In genomic region chr11:98027785-98028184, GRCm38 (mm10) we compare ENCODE assay signal across 8 mouse cellular contexts. TPM values are rescaled to one million over a fixed set of nuclear protein-coding genes. Genes with fewer than 3 reads are reported as not detected.
DNase-seq lines count a peak whose midpoint lies in the region; ATAC-seq lines count a peak whose summit lies in the region.

No protein-coding gene starts in this region.

- H3K9ac ChIP-seq in kidney, embryonic 15.5 days = peak overlapping the region; percentile 98
- H3K9ac ChIP-seq in hindbrain, embryonic 16.5 days (ENCODE audit: low read depth, low read length) = peak overlapping the region; percentile 99
- peak overlapping the region; percentile 98 for H3K9ac ChIP-seq in midbrain, embryonic 16.5 days (ENCODE audit: low read depth, low read length)

- peaks cover 27% of the 10 kb centered on the region for H3K4me1 ChIP-seq in kidney, embryonic 15.5 days
- H3K4me1 ChIP-seq in embryonic facial prominence, embryonic 10.5 days = peaks cover 29% of the 10 kb centered on the region
- peaks cover 23% of the 10 kb centered on the region for H3K4me1 ChIP-seq in hindbrain, embryonic 16.5 days (ENCODE audit: control insufficient read depth, insufficient read depth, low read depth, low read length)
- H3K4me1 ChIP-seq in midbrain, embryonic 16.5 days (ENCODE audit: control insufficient read depth, insufficient read depth, low read length) = peaks cover 26% of the 10 kb centered on the region

- peaks cover 37% of the 10 kb centered on the region for H3K36me3 ChIP-seq in kidney, embryonic 15.5 days
- H3K36me3 ChIP-seq in embryonic facial prominence, embryonic 10.5 days (replicated peaks) = peaks cover 46% of the 10 kb centered on the region
- H3K36me3 ChIP-seq in hindbrain, embryonic 16.5 days (ENCODE audit: control insufficient read depth, insufficient read depth, low read length) = peaks cover 25% of the 10 kb centered on the region
- H3K36me3 ChIP-seq in midbrain, embryonic 16.5 days (ENCODE audit: control insufficient read depth, insufficient read depth, low read length) = peaks cover 23% of the 10 kb centered on the region

- no peak for DNase-seq in kidney, postnatal 10 days
- DNase-seq in embryonic facial prominence, embryonic 10.5 days (ENCODE audit: low spot score) = no peak
- DNase-seq in layer of hippocampus, adult 8-10 months (ENCODE audit: low spot score in 2 of 2) = no peak
- no peak for DNase-seq in left cerebral cortex, adult 9 months (ENCODE audit: low spot score in 2 of 2)

- no peak for ATAC-seq in kidney, embryonic 15.5 days (replicated peaks; ENCODE audit: low FRiP score)
- no peak for ATAC-seq in hindbrain, embryonic 16.5 days
- ATAC-seq in midbrain, embryonic 16.5 days = no peak
- no peak for ATAC-seq in megakaryocyte-erythroid progenitor cell, adult 5-6 weeks (replicated peaks; ENCODE audit: low FRiP score, low TSS enrichment, poor library complexity, severe bottlenecking)

- H3K9me3 ChIP-seq in kidney, embryonic 15.5 days (replicated peaks) = no peaks in the 10 kb centered on the region
- H3K9me3 ChIP-seq in embryonic facial prominence, embryonic 10.5 days = no peaks in the 10 kb centered on the region
- no peaks in the 10 kb centered on the region for H3K9me3 ChIP-seq in hindbrain, embryonic 16.5 days (ENCODE audit: control insufficient read depth, low read length)
- no peaks in the 10 kb centered on the region for H3K9me3 ChIP-seq in midbrain, embryonic 16.5 days (replicated peaks; ENCODE audit: control insufficient read depth, low read length, poor library complexity, severe bottlenecking)

- no peaks in the 10 kb centered on the region for H3K27me3 ChIP-seq in kidney, embryonic 15.5 days
- H3K27me3 ChIP-seq in embryonic facial prominence, embryonic 10.5 days (replicated peaks; ENCODE audit: low read depth, poor library complexity, severe bottlenecking) = no peaks in the 10 kb centered on the region
- no peaks in the 10 kb centered on the region for H3K27me3 ChIP-seq in hindbrain, embryonic 16.5 days (replicated peaks; ENCODE audit: control insufficient read depth, insufficient read depth, low read length)
- no peaks in the 10 kb centered on the region for H3K27me3 ChIP-seq in midbrain, embryonic 16.5 days (ENCODE audit: control insufficient read depth, insufficient read depth, low read depth, low read length)

- H3K4me3 ChIP-seq in kidney, embryonic 15.5 days (replicated peaks) = peak overlapping the region; percentile 87
- peak overlapping the region; percentile 100 for H3K4me3 ChIP-seq in embryonic facial prominence, embryonic 10.5 days
- H3K4me3 ChIP-seq in hindbrain, embryonic 16.5 days (ENCODE audit: low read length) = peak overlapping the region; percentile 90
- peak overlapping the region; percentile 83 for H3K4me3 ChIP-seq in midbrain, embryonic 16.5 days (ENCODE audit: low read depth, low read length)

- WGBS in kidney, embryonic 15.5 days = 18% methylated on average over 7 of the region's 7 CpGs
- 21% methylated on average over 7 of the region's 7 CpGs for WGBS in embryonic facial prominence, embryonic 10.5 days
- 19% methylated on average over 7 of the region's 7 CpGs for WGBS in hindbrain, embryonic 16.5 days
- 18% methylated on average over 7 of the region's 7 CpGs for WGBS in midbrain, embryonic 16.5 days

- peak overlapping the region; percentile 95; the same call in 1 of the 2 replicates for H3K27ac ChIP-seq in kidney, embryonic 15.5 days
- H3K27ac ChIP-seq in embryonic facial prominence, embryonic 10.5 days (replicated peaks) = peak overlapping the region; percentile 99
- no peak overlapping the region for H3K27ac ChIP-seq in hindbrain, embryonic 16.5 days (ENCODE audit: low read depth, low read length)
- no peak overlapping the region for H3K27ac ChIP-seq in midbrain, embryonic 16.5 days (ENCODE audit: low read length)

- peak overlapping the region; percentile 66 for H3K4me2 ChIP-seq in kidney, embryonic 15.5 days
- peak overlapping the region; percentile 96 for H3K4me2 ChIP-seq in hindbrain, embryonic 16.5 days (ENCODE audit: low read length)
- H3K4me2 ChIP-seq in midbrain, embryonic 16.5 days (ENCODE audit: low read length) = peak overlapping the region; percentile 71

RNA-seq across cellular contexts. Expression of gene Rpl19, which starts 1.3 kb away (rescaled TPM):
- 1,072 and 1,152 TPM in 2 replicates for polyA plus RNA-seq in kidney, embryonic 15.5 days (2015; fragmentation: Nextera tagmentation; extraction: Ambion mirVana)
- polyA plus RNA-seq in embryonic facial prominence, embryonic 10.5 days (2016; fragmentation: Nextera tagmentation; extraction: Ambion mirVana) = 1,206 and 1,219 TPM in 2 replicates
- polyA plus RNA-seq in hindbrain, embryonic 16.5 days (2015; fragmentation: Nextera tagmentation; extraction: Ambion mirVana) = 578 and 612 TPM in 2 replicates
- polyA plus RNA-seq in midbrain, embryonic 16.5 days (2015; fragmentation: Nextera tagmentation; extraction: Ambion mirVana) = 583 and 598 TPM in 2 replicates
- 100 to 1,000 TPM; 520 to 711 (median 600) TPM for total RNA-seq in layer of hippocampus, adult 8-10 months (2022)
- 4,206 and 4,300 TPM in 2 replicates for total RNA-seq in megakaryocyte-erythroid progenitor cell, adult 5-6 weeks (2014; fragmentation: Nextera tagmentation)
- total RNA-seq in megakaryocyte-erythroid progenitor cell, adult 5-6 weeks (2017) = 1,746 and 2,000 TPM in 2 replicates

RNA-seq across cellular contexts. Expression of gene Cacnb1, which starts 5.0 kb away (rescaled TPM):
- polyA plus RNA-seq in kidney, embryonic 15.5 days (2015; fragmentation: Nextera tagmentation; extraction: Ambion mirVana) = 14.6 and 15.2 TPM in 2 replicates
- 5.3 and 5.7 TPM in 2 replicates for polyA plus RNA-seq in embryonic facial prominence, embryonic 10.5 days (2016; fragmentation: Nextera tagmentation; extraction: Ambion mirVana)
- 59.6 and 69.0 TPM in 2 replicates for polyA plus RNA-seq in hindbrain, embryonic 16.5 days (2015; fragmentation: Nextera tagmentation; extraction: Ambion mirVana)
- polyA plus RNA-seq in midbrain, embryonic 16.5 days (2015; fragmentation: Nextera tagmentation; extraction: Ambion mirVana) = 73.2 and 77.6 TPM in 2 replicates
- total RNA-seq in layer of hippocampus, adult 8-10 months (2022) = 100 to 1,000 TPM; 123 to 145 (median 134) TPM
- total RNA-seq in megakaryocyte-erythroid progenitor cell, adult 5-6 weeks (2014; fragmentation: Nextera tagmentation) = 0.40 and 0.98 TPM in 2 replicates
- total RNA-seq in megakaryocyte-erythroid progenitor cell, adult 5-6 weeks (2017) = 0.38 TPM in 1 of 2 replicates, not detected in the other

RNA-seq across cellular contexts. Expression of gene Stac2, which starts 25.5 kb away (rescaled TPM):
- 3.7 and 4.3 TPM in 2 replicates for polyA plus RNA-seq in kidney, embryonic 15.5 days (2015; fragmentation: Nextera tagmentation; extraction: Ambion mirVana)
- 0.25 and 0.47 TPM in 2 replicates for polyA plus RNA-seq in embryonic facial prominence, embryonic 10.5 days (2016; fragmentation: Nextera tagmentation; extraction: Ambion mirVana)
- 7.9 and 9.8 TPM in 2 replicates for polyA plus RNA-seq in hindbrain, embryonic 16.5 days (2015; fragmentation: Nextera tagmentation; extraction: Ambion mirVana)
- 2.6 and 4.0 TPM in 2 replicates for polyA plus RNA-seq in midbrain, embryonic 16.5 days (2015; fragmentation: Nextera tagmentation; extraction: Ambion mirVana)
- 10 to 100 TPM; 47.7 to 56.4 (median 52.4) TPM for total RNA-seq in layer of hippocampus, adult 8-10 months (2022)
- not detected in 2 replicates for total RNA-seq in megakaryocyte-erythroid progenitor cell, adult 5-6 weeks (2014; fragmentation: Nextera tagmentation)
- not detected in 2 replicates for total RNA-seq in megakaryocyte-erythroid progenitor cell, adult 5-6 weeks (2017)

RNA-seq across cellular contexts. Expression of gene Arl5c, which starts 31.8 kb away (rescaled TPM):
- polyA plus RNA-seq in kidney, embryonic 15.5 days (2015; fragmentation: Nextera tagmentation; extraction: Ambion mirVana) = 9.9 and 10.1 TPM in 2 replicates
- 15.6 and 19.2 TPM in 2 replicates for polyA plus RNA-seq in embryonic facial prominence, embryonic 10.5 days (2016; fragmentation: Nextera tagmentation; extraction: Ambion mirVana)
- polyA plus RNA-seq in hindbrain, embryonic 16.5 days (2015; fragmentation: Nextera tagmentation; extraction: Ambion mirVana) = 7.3 and 7.6 TPM in 2 replicates
- polyA plus RNA-seq in midbrain, embryonic 16.5 days (2015; fragmentation: Nextera tagmentation; extraction: Ambion mirVana) = 6.3 and 8.4 TPM in 2 replicates
- total RNA-seq in layer of hippocampus, adult 8-10 months (2022) = 1 to 10 TPM in 3 of 4 experiments, under 1 TPM in 1; 0.59 to 1.5 (median 1.3) TPM
- 2.4 and 9.8 TPM in 2 replicates for total RNA-seq in megakaryocyte-erythroid progenitor cell, adult 5-6 weeks (2014; fragmentation: Nextera tagmentation)
- 0.50 and 2.7 TPM in 2 replicates for total RNA-seq in megakaryocyte-erythroid progenitor cell, adult 5-6 weeks (2017)

RNA-seq across cellular contexts. Expression of gene Plxdc1, which starts 41.5 kb away (rescaled TPM):
- polyA plus RNA-seq in kidney, embryonic 15.5 days (2015; fragmentation: Nextera tagmentation; extraction: Ambion mirVana) = 1.7 and 2.0 TPM in 2 replicates
- 0.07 and 0.13 TPM in 2 replicates for polyA plus RNA-seq in embryonic facial prominence, embryonic 10.5 days (2016; fragmentation: Nextera tagmentation; extraction: Ambion mirVana)
- 2.1 and 2.8 TPM in 2 replicates for polyA plus RNA-seq in hindbrain, embryonic 16.5 days (2015; fragmentation: Nextera tagmentation; extraction: Ambion mirVana)
- 2.7 and 3.1 TPM in 2 replicates for polyA plus RNA-seq in midbrain, embryonic 16.5 days (2015; fragmentation: Nextera tagmentation; extraction: Ambion mirVana)
- total RNA-seq in layer of hippocampus, adult 8-10 months (2022) = 10 to 100 TPM; 18.0 to 21.1 (median 19.8) TPM
- total RNA-seq in megakaryocyte-erythroid progenitor cell, adult 5-6 weeks (2014; fragmentation: Nextera tagmentation) = 10.2 and 11.8 TPM in 2 replicates
- 3.4 and 4.1 TPM in 2 replicates for total RNA-seq in megakaryocyte-erythroid progenitor cell, adult 5-6 weeks (2017)

Comparison
In these comparisons a context has a peak if more than half of its experiments do, and no peak if none do; other contexts are left out.
1. H3K27ac ChIP-seq: peak in kidney, embryonic 15.5 days (single experiment) and embryonic facial prominence, embryonic 10.5 days (single experiment); none in hindbrain, embryonic 16.5 days (single experiment) and midbrain, embryonic 16.5 days (single experiment).
2. Peak in every context shown above with its lines, with median percentiles within 50 percentile points of each other: H3K4me2 ChIP-seq, H3K4me3 ChIP-seq and H3K9ac ChIP-seq.